Mouse (Mus musculus): ENCODE data around the gene Prdm2.

Prdm2 gene

DNA sequence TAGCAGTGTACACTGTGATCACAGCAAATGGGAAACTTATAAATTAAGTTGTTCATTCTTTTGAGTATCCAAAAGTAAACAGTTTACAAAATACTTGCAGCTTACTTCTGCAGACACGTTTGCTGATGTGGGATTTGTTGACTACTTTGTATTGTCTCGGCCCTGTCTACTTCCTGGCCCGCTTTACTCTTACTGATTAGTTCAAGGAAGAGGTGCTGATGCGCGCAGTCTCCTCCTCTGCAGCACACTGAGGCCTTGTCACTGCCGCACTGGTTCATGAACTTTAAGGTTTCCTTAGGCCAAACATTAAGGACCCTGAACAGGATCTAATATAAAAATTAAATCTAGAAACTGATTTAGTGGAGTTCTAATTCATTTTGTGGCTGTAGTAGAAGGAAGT, 58.2 kb downstream of the Prdm2 start:
- no peak for DNase-seq (ENCODE audit: low spot score in 2 of 2)

DNA sequence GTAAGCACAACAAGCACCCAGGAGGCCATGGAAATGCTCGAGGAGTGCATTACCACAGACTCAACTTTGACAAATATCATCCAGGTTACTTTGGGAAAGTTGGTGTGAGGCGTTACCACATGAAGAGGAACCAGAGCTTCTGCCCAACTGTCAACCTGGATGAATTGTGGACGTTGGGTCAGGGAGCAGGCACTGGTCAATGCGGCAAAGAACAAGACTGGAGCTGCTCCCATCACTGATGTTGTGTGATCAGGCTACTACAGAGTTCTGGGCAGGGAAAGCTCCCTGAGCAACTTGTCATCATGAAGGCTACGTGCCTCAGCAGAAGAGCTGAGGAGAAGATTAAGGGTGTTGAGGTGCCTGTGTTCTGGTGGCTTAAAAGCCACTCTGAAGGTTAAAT, 60.2 kb downstream of the Prdm2 start:
- DNase-seq (ENCODE audit: low spot score in 2 of 2) = no peak

DNA sequence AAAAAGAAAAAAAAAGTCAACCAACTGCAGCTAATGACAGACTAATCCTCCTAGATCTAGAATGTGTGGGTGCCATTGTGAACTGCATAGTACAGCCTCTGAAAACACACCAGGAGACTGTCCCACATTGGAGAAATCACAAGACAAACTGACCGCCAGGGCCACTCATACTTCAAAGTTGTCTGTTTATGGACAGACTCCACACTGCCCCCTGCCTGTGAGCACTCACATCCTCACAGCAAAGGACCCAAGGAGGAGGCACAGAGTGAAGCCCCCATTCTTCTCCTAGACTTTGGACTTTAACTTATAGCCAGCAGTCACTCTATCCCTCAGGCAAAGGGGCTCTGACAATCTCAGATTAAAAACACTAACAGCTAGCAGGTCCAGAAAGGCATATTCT, 61.5 kb downstream of the Prdm2 start:
- peak in 1 of 2 experiments; percentile 15 for DNase-seq (ENCODE audit: low spot score in 2 of 2)

DNA sequence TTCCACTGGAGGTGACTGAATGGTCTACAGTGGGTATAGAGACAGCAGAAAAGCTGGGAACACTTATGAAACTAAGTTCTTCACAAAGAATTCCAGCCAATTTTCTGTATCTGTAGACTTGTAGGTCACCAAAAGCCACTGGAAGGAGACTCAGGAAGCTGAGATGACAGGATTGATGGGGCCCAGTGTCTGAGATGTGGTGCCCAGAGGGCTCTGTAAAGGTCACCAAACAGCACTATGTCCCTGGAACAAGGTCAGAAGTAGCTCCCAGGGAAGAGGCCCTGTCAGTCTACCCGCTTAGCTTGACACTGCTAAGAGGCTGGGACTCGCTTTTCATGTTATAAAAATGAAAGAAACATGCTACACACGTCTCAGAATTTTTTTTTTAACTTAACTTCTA, 65.1 kb downstream of the Prdm2 start:
- DNase-seq (ENCODE audit: low spot score in 2 of 2) = no peak

DNA sequence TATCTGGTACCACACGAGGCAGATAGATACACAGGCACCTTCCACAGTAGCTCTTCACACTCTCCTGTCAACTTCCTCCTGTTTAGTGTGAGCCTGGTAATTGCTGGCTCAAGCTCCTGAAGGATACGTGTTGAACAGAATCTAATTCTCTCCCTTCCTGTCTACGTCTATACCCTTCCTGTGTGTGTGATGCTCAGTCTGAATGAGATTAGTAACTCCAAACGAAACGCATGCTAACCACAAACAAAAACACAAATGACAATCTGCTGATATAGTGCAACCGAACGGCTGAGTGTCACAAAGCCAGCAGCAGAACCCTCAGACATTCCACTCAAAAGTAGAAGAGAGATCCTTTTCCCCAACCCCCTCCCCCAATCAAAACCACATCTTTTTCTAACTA, 69.2 kb downstream of the Prdm2 start:
- DNase-seq (ENCODE audit: low spot score in 2 of 2) = no peak

DNA sequence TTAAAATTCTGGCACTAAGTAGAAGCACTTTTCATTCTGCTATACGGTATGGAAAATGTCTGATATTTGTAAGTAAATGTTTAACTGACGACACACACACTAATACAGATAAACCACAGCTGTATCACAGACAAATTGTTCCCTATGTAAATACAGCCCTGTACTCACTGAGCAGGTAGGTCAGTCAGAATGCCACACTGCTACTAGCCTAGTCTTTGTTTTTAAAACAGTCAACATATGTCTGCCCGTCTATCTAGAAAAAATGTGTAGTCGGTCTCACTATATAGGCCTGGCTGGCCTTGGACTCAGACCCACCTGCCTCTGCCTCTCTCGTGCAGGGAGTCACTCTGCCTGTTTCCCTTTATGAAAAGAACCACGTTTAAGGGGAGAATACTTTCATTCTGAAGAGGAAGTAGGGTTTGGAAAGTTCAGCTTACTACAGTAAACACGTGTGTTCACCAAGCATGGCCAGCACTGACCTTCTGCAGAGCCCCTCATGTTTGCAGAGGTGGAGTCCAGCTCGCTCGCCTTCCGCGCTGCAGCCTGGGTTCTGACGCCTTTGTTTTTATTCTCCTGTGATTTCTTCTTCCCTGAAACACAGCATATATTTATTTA, 71.0 kb downstream of the Prdm2 start:
- no peak for DNase-seq (ENCODE audit: low spot score in 2 of 2)

DNA sequence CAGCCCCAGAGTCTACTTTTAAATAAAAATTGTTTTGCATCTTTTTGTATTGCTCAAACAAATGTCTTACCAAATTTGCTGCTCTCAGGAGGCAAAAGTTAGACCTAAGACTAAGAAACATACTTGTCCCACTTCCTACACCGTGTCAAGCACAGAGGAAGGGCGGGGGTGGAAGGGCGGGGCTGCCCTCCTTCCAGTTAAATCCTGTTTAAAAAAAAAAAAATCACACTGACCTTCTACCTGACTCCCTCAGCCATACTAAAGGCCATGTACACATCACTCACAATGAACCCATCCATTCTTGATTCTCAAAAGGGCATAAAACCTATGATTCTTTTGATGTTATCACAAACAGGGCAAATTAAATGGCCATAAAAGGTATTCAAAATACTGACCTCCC, 71.9 kb downstream of the Prdm2 start:
- DNase-seq (ENCODE audit: low spot score in 2 of 2) = no peak

DNA sequence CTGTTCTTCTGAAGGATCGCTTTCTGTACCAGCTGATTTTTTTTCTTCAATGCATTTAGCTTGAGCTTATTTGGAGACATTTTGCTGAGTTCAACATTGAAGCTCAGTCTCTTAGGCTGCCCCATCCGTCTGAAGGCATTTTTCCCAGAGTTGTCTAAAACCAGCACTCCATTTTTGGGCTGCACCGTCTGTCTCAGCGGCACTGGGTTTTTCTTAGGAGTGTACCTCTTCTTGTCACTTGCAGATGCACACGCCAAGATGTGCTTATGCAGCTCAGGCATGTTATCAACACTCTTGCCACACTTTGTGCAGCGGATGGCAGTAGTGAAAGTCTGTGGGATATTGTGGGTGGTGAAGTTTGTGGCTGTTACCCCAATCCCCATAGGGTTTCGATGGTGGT, 80.4 kb downstream of the Prdm2 start:
- no peak for DNase-seq (ENCODE audit: low spot score in 2 of 2)

DNA sequence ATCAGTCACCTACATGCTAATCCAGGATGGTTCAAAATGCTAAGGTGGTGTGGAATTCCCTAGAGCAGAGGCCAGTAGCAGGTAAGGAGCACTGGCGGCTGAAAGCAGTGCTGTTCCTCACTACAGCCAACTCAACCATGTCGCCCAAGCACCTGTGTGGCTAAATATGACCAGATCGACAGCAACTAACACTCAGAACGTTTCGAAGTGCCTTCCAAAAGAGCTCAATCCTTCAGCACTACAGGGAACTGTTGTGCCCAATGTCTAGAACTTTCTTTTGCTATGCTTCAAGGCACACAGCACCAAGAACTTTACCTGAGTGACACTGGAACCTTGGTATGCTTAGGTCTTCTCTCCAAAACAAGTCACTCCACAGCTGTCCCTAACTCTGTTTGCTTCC, 82.4 kb downstream of the Prdm2 start:
- no peak for DNase-seq (ENCODE audit: low spot score in 2 of 2)

DNA sequence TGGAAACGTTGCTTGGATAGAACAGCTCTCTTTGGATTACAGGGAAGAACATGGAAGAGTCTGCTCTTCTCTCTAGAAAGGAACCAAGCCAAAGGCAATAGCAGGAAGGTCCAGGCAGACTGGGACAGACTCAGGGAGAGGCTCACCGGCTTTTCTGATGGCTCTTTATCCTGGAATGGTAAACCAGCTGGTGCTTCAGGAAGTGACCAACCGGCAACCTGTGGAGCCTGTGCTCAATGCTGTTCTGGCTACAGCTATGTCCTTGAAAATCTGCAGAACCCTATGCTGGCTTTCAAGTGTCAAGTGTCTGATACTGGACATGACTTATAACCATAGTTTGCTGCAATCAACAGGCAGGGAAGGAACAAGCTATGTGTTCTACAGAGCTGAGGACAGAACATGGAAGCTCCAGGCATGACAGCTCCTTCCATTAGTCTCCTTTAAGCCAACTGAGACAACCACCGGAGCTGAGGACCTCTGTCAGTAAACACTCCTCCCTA, 83.5 kb downstream of the Prdm2 start:
- no peak for DNase-seq (ENCODE audit: low spot score in 2 of 2)

DNA sequence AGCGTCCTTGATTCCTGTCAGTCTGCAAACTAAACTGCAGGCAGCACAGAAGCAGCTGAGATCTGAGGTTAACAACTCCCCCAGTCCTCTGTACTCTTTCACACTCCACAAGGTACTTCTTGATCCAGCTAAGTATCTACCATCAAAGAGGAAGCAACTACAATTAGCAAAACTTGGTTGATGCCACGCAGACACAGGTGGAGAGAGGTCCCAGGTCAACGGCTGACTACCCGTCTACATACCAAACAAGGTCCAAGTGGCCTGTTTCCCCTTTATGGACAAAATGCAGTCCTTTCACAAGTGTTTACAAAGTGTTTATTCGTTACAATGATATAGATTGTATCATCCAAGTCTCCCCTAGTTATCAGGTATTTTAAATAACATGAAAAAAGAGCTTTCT, 85.6 kb downstream of the Prdm2 start:
- DNase-seq (ENCODE audit: low spot score in 2 of 2) = no peak

DNA sequence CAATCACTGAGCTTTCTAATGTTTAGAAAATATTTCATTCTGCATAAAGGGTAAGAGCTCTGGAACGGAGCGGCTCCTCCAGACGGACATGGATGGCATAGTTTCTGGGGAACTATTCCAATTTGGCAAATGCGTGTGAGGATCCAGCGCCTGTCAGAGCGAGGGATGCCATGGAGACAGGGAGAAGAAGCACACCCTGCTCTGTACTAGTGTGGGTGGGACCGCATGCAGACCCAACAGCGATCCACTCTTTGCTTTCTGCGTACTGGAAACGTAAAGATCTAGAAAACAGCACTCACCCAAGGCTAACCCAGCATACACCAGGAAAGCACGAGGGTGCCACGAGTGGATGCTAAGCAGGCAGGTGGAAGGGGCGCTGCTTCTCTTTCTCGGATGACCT, 86.3 kb downstream of the Prdm2 start:
- DNase-seq (ENCODE audit: low spot score in 2 of 2) = no peak

DNA sequence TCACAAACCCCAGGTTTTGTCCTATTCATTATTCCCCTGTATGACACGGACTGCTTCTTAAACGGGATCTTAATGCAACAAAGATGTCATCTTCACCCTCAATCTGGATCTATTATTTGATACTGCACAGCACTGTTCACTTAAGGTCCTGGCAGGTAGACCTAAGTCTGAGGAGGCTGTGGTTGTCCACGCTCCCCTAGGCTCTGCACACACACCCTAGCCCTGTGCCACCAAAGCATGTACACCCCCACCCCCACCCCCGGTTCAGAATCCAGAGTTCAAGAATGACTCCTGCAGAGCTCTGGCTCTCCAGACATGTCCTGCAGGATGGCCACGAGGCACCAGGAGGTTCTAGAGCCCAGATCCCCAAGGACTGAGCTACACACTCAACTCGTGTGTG, 87.5 kb downstream of the Prdm2 start:
- DNase-seq (ENCODE audit: low spot score in 2 of 2) = no peak

DNA sequence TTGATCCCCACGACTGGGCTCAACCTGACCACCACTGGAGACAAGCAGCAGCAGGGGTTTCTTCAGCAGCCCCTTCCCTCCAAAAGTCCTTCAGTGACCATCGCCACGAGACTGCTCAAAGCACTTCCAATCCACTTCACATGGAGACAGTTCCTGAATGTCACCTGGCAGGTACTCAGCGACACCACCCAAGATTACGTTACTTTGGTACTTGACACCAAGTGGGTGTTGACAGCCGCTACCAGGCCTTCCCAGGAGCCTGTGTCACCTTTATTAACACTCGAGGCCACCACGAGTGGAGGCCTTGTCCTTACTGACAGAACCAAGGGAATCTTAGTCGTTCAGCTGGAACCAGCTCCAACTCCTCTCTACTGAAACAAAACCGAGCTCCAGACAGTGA, 89.8 kb downstream of the Prdm2 start:
- no peak for DNase-seq (ENCODE audit: low spot score in 2 of 2)

DNA sequence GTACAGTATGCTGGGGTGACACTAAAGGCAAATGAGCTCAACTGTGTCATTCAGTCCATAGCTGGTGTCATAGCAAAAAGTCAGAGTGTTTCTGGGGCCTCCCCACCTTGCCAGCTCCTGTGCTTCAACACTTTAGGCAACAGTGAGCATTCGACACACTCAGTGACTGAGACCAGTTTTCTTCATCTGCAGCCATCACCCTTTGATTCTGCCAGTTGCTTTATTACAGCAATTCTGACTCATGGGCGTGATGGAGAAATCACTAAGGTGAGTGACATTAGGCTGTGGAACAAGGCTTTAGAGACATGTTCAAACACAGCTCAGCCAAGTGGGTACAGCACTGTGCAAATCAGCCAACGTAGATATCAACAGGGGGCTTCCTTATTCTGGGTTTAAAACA, 91.6 kb downstream of the Prdm2 start:
- DNase-seq (ENCODE audit: low spot score in 2 of 2) = no peak

DNA sequence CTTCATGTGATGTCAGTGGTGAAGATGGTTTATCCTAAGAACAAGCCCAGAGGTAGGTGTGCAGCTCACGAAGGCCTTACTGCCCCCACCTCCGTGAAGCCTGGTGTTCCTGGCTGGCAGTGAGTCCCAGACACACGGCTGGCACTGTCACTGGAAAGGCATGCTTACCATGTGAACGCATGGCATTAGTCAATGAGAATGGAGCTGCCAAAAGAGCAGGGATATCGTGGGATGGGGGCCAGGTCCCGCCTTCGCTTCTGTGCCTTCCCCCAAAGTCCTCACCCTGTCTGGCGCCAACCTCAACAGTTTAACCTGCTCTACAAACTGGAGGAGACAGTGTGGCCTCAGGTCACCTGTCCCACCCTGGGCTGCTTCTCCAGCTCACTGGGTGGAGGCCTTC, 92.8 kb downstream of the Prdm2 start:
- DNase-seq (ENCODE audit: low spot score in 2 of 2) = peak in 1 of 2 experiments; percentile 50

DNA sequence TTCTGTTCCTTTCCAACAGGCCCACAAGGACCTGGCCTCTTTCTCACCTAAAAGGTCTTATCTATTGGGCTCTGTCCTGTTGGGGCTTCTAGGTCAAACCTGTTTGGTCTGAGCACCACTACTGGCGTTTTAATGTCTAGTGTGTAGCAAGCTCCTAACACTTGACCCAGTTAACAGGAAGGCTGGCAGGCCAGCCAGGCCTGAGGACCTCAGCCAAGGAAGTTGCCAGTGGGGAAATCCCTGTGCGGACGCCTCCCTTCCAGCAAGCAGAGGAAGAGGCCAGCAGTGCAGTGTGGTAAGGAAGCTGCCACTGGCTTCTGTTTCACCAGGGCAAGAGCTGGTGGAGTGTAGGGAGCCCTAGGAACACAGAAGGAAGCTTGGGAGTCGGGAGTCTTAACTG, 94.0 kb downstream of the Prdm2 start:
- DNase-seq (ENCODE audit: low spot score in 2 of 2) = peak; percentile 32 to 82

DNA sequence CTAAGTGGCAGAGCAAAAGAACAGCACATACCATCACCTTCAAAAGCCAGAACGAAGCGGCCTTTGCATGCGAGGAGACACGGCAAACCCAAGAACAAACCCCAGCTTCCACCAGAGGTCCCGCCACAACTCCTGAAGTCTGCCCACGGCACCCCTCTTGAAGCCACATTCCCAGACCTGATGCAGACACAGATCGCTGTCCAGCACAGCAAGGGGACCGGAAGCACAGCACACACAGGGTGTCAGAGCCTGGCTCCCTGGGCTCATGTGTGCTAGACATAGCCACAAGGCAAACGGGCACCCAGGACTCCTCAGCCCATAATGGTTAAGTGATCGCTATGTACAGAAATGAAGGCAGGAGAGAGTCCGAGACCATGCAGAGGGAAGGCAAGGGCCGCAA, 96.9 kb downstream of the Prdm2 start:
- DNase-seq (ENCODE audit: low spot score in 2 of 2) = no peak

DNA sequence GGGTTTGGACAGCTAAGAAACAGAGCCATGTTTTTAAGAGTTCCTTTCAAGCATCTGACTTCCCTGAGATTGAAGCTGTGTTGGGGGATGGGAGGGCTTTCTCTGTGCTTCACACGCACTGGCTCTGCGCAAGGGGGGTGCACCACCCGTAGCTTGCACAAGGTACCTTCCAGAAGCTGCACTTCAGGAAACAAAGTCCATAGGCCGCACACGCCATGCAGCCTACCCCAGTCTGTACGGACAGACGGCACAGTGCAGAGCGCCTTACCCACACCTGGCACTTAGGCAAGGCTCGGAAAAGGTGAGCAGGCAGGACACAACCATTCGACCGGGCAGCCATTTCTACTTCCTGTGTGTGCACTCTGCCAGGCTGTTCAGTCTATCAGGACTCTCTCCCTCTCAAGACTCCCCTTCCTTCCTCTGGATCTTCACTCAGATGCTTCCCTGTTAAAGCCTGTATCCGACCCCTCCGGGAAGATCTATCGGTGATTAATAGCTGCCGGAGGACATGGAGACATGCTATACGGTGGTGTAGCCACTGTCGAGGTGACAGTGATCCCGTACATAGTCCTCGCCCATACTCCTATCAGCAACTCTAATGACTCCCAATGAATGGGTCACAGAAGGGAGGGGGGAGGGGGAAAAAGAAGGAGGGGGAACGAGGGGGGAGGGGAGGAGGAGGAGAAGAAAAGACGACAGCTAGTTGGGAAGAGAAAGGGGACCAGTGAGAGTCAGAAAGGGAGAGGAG, 98.4 kb downstream of the Prdm2 start:
- DNase-seq (ENCODE audit: low spot score in 2 of 2) = no peak

DNA sequence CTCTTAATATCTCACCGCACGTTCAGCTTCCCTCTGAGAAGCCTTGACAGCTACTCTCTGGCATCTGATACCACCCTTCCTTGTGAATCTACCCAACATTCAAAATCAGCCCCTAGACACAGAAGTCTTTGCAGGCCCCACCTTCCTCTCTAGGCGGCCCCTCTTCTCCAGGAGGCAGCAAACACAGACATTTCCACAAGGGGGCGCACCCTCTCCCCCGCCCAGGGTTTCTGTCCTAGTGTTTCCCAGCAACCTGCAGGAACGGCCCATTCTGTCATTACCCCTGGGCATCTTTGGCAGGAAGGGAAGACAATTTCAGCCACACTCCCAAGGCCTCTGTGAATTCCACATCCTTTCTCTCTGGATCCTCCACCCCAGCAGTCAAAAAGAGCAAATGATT, 99.8 kb downstream of the Prdm2 start:
- DNase-seq (ENCODE audit: low spot score in 2 of 2) = peak; percentile 42 to 70

DNA sequence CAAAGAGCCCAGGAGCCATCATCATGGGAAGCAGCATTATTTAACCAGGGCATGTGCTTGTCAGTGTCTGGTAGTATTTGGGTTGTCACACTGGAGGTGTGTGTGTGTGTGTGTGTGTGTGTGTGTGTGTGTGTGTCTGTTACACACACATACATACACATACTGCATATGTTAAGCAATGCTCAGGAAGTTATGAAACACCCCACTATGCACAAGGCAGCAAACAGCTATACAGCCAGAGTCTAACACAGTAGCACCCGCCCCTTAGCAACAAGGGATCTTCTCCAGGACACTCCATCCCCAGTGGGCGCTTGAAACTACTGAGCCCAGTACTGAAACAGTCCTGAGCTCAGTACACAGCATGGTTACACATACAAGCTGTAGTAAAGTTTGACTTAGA, 100.4 kb downstream of the Prdm2 start:
- no peak for DNase-seq (ENCODE audit: low spot score in 2 of 2)

DNA sequence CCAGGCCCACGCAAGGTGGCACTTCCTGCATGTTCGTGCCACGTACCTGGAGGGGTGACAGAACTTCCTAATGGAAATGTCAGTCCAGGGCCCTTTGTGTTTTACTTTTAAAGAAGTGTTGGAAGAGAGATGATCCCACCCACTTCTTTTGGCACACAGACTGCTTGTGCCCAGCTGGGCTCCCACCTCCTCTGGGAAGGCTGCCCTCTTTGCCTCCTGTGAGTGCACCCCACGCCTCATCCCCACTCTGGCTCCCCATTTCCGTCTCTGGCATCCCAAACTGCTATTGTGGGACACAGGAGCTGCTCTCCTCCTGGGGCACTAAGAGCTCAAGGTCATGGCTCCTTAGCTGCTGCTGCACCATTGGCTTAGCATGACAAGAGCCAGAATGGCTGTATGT, 100.9 kb downstream of the Prdm2 start:
- no peak for DNase-seq (ENCODE audit: low spot score in 2 of 2)

DNA sequence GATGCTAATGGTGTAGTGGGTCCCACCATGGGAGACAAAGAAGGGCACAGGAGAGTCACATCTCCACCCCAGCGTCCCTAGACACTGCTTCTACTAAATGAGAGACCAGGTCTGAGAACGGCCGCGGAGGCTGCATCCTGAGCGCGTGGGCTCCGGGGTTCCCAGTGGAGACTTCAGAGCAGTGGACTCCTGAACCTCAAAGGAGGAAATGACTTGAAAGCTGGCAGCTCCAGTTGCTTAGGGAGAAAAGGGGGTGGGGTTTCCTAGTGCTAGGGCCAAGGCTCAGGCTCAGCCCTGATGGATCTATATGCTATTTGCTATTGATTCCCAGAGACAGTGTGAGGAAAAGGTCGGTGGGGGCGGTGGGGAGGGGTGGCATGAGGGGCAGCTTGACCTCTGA, 104.2 kb downstream of the Prdm2 start:
- no peak for DNase-seq (ENCODE audit: low spot score in 2 of 2)

DNA sequence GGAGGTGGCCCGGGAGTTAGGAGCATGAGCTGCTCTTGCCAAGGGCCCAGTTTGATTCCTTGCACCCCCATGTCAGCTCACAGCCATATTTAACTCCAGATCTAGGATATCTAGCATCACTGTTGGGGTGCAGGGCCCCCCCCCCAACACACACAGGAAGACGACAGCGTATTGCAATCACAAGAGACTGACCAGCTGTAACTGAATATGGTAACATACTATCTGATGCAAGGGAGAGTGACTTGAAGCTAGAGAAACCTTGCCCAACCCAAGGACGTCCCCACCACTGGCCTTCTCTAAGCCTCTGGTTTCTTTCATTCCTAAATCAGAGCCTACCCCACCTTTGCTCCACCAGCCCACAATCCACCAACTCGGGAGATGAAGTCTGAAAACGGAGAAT, 105.8 kb downstream of the Prdm2 start:
- DNase-seq (ENCODE audit: low spot score in 2 of 2) = no peak
